Mouse (Mus musculus): Measurements from ENCODE around the gene Mmp15. TPM values are rescaled to one million over a fixed set of nuclear protein-coding genes. Genes with fewer than 3 reads are reported as not detected.
A peak's percentile ranks its signal among the peaks of the same experiment; 100 is the strongest.

The Mmp15 gene
- 10 to 100 TPM; 72.4 to 72.5 TPM for total RNA-seq (2021)

DNA sequence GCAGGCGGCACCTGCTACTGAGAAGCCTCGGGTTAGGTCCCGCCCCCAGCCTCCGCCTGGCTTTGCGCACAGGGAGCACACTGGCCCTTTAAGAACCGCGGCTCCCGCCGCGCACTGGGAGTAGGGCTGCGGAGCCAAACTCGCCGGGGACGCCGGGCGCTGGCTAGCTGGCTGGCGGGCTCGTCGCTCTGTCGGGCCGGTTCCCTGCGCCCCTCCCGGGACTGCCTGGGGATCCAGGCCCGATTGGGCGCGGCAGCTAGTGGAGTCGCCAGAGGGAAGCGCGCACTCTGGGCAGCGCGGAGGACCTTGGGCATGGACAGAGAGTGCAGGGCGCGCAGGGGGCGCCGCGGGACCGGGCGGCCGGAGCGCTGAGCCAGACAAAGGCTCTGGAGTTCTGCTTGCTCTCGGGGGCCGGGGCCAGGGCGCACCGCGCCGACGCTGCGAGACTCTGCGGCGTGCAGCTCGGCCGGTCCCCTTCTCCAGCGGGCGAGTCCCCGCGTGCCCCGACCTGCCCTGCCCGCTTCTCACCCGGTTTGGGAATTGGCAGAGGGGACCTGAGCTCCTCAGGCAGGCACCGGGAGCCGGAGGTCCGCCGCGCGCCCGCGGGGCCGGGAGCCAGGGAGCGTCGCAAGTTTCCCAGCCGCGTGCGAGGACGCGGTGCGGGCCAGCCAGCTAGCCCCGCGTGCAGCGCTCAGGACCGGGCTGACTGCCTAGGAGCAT, at the start of gene Mmp15:
TSS of gene Mmp15 (plus strand) at position 118 of the 720 bp plus-strand sequence.
- intact Hi-C loops (cut with DNase I) = loop anchor here (2.0 to 5.0 kb wide), 3 partner anchors 20 to 76 kb away; no protein-coding TSS in a partner anchor
- peak; percentile 73 for DNase-seq (ENCODE audit: low spot score)

DNA sequence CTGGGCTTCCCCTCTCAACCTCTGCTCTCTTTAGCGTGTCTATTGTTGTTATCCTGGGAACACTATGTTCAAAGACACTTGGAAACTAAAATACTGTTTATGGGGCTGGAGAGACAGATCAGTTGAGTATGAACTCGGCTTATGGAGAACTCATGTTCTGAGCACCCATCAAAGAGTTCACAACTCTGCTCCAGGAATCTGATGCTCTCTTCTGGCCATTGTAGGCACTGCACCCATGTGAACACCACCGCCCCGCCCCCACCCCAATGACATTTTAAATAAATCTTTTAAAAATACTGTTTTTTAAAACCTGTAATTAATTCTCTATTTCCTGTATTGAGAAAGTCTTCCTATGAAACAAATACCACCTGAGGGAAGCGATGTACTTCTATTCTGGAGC, 49.7 kb upstream of the Mmp15 start:
- intact Hi-C loops (cut with DNase I) = loop anchor here (1.0 kb wide), 1 partner anchor 47 kb away; no protein-coding TSS in a partner anchor
- no peak for DNase-seq (ENCODE audit: low spot score)

DNA sequence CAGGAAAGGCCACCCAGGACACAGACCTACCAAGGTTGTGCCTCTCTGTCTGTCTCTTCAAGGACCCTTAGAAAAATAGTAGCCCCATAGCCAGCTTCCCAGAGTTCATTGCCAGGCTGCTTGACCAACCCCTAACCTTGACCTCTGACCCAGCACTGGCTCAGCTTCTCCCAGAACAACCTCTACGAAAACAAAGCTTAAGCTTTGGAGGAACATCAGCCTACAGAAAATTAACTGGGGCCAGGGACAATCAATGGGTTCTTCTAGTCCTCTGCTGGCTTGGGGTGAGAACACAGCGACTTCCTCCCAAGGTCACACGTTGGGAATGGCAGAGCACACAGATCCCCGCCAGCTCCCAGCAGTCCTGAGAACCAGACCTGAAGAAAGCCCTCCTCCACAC, 46.5 kb upstream of the Mmp15 start:
- intact Hi-C loops (cut with DNase I) = no loop called here
- no peak for DNase-seq (ENCODE audit: low spot score)

DNA sequence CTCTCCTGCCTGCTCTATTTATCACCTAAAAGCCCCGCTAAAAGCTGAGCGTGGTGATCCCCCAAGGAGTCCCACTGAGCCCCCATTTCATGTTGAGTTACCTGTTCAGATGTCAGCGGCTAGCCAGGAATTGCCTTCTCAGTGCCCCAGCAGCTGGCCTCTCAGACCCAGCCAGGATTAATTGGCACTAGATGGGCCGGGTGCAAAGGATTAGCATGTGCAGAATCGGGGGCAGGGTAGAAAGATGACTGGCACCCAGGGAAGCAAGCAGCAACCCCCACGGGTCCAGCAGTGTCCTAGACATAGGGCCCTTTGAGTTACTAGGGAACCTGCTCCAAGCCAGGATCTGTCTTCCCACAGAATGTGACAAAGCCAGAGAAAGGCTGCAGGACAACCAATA, 45.6 kb upstream of the Mmp15 start, which contains the start of gene Cngb1:
TSS of gene Cngb1 (minus strand) at position 155 of the 400 bp plus-strand sequence.
- no peak for DNase-seq (ENCODE audit: low spot score)
- intact Hi-C loops (cut with DNase I) = no loop called here

DNA sequence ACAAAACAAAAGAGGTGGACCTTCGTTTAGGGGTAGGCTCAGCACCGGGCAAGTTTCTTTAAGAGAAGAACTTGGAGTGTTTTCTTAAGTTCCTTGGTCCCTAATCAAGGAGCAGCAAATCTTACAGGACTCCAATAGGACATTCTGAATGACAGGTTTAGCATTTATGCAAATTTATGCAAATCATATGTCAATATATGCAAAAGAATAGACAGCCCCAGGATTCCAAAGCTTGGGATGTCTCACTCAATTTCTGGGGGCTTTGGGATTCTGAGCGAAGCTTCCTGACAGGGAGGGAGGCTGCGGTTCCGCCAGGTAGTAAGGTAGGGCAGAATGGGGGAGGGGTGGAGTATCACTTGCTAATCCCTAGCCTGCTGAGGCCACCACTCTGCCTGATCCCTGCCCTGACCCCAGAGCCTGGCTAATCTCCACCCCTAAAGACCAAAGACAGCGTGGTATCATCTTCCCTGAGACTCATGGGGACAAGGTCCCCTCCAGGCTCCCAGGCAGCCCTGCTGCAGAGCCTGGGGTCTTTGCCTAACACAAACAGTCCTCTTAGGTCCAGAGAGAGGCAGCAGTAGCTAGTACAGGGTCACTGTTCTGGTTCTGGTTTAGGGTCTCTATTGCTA, 41.6 kb upstream of the Mmp15 start, which contains the start of gene Tepp:
TSS of gene Tepp (plus strand) at position 225 of the 629 bp plus-strand sequence.
- no peak for DNase-seq (ENCODE audit: low spot score)
- intact Hi-C loops (cut with DNase I) = loop anchor here (10.0 kb wide), 1 partner anchor 366 kb away; no protein-coding TSS in a partner anchor

DNA sequence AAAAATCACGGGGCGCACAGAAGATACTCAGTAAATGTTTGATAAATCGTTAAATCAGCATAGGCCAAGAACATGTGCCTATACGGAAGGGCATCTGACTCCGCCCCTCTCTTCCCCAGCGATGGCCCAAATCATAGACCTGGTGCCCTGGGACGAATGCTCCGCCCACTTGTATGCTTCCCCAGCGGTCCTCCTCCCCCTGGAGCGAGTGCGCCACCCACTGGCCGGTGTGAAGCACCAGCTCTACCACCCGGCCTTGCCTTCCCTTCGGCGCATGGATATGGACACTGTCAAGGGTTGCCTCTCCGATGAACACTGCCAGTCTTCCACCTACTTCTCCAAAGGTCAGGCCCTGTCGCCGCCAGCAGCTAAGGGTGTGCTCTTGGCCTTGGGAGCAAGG, 39.2 kb upstream of the Mmp15 start:
- intact Hi-C loops (cut with DNase I) = loop anchor here (10.0 kb wide), 1 partner anchor 368 kb away; no protein-coding TSS in a partner anchor
- no peak for DNase-seq (ENCODE audit: low spot score)

DNA sequence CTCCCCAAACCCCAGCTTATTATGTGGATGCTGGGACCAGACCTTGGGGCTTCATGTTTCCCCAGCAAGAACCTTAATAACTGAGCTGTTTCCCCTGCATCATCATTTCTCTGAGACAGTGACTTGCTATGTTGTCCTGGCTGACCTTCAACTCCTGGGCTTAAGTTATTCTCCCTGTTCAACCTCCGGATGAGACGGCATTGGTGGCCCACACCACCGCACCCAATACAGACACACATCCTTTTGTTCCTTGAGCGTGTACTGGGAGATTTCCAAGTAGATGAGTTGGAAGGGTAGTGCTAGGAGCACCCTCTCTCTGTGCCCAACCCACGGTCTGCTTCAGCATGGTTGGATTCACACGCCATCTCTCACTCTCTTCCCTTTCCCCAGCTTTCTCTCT, 38.2 kb upstream of the Mmp15 start:
- intact Hi-C loops (cut with DNase I) = loop anchor here (10.0 kb wide), 1 partner anchor 369 kb away; no protein-coding TSS in a partner anchor
- DNase-seq (ENCODE audit: low spot score) = no peak

DNA sequence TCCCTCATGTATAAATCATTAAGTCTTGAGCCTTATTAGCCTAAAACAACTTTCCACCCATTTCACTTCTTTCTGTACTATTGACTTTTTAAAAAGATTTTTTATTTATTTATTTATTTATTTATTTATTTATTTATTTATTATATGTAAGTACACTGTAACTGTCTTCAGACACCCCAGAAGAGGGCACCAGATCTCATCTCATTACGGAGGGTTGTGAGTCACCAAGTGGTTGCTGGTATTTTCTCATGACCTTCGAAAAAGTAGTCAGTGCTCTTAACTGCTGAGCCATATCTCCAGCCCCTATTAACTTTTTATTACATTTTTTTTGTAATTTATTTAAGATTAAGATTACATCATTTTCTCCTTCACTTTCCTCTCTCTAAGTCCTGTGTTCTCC, 37.4 kb upstream of the Mmp15 start:
- DNase-seq (ENCODE audit: low spot score) = no peak
- intact Hi-C loops (cut with DNase I) = loop anchor here (10.0 kb wide), 1 partner anchor 370 kb away; no protein-coding TSS in a partner anchor

DNA sequence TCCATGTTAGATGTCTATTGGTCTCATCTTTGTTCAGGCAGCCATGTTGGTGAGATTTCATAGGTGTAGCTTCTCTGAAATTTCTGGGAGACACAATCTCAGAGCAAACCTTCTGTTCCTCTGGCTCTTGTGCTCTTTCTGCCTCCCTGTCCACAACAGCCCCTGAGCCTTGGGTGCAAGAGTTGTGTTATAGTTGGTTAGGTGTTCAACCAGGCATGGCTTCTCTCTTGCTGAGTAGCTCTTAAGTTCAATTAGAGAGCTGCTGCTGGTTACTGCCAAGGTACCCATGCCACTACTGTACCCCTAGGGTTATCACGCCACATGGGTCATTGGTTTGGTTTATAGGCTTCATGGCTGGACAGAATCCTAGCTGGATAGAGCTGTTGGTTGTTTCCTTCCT, 36.7 kb upstream of the Mmp15 start:
- no peak for DNase-seq (ENCODE audit: low spot score)

DNA sequence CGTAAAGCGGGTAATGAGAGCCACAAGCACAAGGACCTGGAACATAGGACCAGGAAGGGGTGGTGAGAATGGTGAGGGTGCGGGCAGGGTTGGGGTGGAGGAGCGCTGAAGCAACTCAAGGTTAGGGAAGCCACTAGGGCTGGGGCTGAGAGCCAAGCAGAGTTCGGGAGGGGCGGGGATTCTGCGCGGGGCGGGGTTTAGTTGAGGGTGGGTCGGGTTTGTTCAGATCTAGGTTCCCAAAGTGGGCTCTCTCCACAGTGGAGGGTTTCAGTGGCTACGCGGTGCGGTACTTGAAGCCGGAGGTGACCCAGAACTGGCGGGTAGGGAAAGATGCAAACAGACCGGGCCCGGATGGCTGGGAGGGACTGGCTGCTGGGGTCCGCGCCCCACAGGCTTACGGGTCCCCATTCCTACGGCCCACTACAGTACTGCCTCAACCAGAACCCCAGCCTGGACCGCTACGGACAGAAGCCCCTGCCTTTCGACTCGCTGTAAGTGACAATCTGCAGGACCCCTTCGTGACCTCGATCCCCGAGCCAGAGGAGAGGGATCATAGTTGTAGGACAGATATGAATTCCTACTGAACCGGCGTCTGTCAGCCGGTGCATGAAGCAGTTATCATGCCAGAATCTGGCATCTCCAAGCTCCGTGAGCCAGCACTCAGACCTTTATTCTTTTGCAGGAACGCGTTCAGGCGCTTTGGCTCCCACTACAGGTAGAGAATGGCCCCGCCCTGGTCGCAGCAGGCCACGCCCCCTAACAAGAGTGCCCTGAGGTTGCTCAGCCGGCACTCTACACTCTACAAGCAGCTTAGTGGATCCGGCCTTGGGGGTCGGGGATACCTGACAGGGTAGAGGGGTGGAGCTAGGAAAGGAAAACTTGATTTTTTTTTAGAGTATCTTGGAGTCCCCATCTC, 31.6 kb upstream of the Mmp15 start:
- intact Hi-C loops (cut with DNase I) = no loop called here
- DNase-seq (ENCODE audit: low spot score) = no peak

More for the DNA sequence above, 36.7 kb upstream of the Mmp15 start:
- intact Hi-C loops (cut with DNase I) = loop anchor here (10.0 kb wide), 1 partner anchor 371 kb away; no protein-coding TSS in a partner anchor

DNA sequence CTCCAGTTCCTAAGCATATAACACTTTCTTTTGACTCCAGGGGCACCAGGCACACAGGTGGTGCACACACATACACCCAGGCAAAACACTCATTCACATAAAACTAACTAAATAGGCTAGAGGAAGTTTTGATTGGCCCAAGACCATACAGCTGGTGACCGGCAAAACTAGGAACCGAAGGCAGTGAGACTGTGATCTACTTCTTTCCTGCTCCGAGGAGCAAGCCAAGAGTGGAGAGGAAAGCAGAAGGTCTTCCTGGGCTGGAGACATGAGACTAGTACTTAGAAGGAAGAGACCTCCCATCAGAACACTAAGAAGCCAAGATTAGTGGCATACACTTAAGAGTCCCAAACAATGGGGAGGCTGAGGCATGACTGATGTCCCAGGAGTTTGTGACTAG, 28.9 kb upstream of the Mmp15 start:
- intact Hi-C loops (cut with DNase I) = no loop called here
- no peak for DNase-seq (ENCODE audit: low spot score)

DNA sequence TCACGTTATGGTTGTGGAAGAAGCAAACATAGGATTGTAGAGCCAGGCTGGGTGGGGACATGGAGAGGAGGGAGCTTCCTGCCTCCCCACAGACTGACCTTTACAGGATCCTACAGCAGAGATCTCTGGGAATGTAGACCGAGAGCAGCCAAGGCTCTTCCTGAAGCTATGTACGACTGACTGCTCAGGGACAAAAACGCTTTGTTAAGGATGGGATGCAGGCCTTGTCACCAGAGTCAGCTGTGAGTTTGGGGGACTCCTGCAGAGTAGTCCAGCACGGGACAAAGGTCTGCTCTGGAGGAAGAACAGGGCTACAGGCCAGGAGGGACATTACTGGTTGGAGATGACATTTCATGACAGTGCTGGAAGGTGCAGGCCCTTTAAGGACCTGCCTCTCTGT, 27.4 kb upstream of the Mmp15 start:
- intact Hi-C loops (cut with DNase I) = no loop called here
- no peak for DNase-seq (ENCODE audit: low spot score)

DNA sequence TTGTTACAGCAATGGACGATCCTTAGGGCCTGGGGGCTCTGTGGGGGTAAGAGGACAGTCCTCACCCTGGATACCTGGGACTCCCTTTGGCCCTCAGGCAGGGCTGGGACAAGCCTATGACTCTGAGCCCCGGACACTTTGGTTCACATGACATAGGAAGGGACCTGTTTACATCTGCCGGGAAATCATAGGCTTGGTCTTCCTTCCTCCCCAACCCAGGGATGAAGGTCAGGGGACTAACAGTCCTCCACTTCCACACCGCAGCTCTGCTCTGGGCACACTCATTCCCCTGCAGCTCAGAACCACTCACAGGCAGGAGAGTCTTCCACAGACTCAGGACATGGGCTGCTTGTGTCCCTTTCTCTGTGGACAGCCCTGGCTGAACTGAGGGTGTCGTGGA, 25.2 kb upstream of the Mmp15 start:
- intact Hi-C loops (cut with DNase I) = no loop called here

DNA sequence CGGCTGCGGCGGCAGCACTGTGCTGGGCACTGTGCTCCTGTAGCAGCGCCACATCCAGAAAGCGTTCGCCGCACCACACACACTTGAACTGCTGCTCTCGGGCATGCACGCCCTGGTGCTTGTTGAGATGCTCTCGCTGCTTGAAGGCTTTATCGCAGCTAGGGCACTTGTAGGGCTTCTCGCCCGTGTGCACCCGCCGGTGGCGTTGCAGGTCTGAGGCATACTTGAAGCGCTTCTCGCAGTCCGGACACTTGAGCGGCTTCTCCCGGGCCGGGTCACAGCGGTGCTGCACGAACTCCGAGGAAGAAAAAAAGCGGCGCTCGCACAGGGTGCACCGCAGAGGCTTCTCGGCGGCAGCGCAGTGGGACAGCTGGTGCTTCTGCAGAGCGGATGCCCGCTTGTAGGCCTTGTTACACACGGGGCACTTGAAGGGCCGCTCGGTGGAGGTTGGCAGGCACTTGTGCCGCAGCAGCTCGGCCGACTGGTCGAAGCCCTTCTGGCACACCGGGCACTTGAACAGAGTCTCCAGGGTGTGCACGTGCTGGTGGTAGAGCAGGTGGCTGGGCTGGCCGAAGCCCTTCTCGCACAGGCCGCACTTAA, 24.1 kb upstream of the Mmp15 start:
- intact Hi-C loops (cut with DNase I) = no loop called here
- no peak for DNase-seq (ENCODE audit: low spot score)

More for the DNA sequence above, 25.2 kb upstream of the Mmp15 start:
- no peak for DNase-seq (ENCODE audit: low spot score)

DNA sequence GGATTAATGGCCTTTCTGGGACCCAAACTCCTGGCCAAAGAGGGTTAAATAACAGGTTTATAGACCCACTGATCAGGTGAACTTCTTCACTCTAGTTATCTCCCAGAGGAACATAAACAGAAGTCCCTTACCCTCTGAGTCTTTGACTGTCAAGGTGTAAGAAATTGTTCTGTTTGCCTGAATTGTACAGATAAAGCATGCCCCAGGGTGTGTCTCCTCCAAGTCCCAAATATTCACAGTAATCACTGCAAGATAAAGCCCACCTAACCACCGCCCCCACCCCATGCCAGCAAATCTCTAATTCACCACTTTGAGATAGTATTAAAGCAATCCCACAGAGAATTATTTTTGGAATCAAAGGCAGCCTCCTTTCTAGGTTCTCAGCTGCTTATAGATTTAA, 21.7 kb upstream of the Mmp15 start:
- DNase-seq (ENCODE audit: low spot score) = no peak
- intact Hi-C loops (cut with DNase I) = loop anchor here (2.0 kb wide), 1 partner anchor 36 kb away; no protein-coding TSS in a partner anchor

DNA sequence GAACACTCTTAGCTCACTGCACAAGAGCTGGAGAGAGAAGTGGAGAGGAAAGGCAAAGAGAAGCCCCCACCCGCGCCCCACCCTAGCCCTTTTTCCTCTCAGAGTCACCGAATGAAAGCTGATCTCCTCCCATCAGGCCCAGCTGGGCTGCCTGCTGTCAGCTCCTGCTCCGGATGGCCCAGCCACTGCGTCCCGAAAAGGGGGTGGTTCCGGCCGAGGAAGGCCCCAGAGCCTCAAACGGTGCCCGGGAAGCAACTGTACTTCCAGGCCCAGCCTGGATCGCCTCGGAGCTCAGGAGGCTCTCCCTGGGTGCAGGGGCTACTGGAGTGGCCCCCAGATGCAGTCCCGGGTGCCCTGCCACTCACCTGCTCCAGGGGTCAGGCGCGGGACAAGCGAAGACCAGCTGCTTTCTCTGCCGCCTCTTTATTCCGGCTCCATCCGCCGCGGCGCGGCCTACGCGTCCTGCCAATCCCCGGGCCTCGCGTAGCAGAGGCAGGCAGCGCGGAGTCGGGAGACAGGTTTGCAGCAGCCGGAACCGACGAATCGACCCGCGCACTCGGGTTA, 20.8 kb upstream of the Mmp15 start:
- DNase-seq (ENCODE audit: low spot score) = no peak
- intact Hi-C loops (cut with DNase I) = loop anchor here (1.0 to 2.0 kb wide), 2 partner anchors 36 to 77 kb away; no protein-coding TSS in a partner anchor

DNA sequence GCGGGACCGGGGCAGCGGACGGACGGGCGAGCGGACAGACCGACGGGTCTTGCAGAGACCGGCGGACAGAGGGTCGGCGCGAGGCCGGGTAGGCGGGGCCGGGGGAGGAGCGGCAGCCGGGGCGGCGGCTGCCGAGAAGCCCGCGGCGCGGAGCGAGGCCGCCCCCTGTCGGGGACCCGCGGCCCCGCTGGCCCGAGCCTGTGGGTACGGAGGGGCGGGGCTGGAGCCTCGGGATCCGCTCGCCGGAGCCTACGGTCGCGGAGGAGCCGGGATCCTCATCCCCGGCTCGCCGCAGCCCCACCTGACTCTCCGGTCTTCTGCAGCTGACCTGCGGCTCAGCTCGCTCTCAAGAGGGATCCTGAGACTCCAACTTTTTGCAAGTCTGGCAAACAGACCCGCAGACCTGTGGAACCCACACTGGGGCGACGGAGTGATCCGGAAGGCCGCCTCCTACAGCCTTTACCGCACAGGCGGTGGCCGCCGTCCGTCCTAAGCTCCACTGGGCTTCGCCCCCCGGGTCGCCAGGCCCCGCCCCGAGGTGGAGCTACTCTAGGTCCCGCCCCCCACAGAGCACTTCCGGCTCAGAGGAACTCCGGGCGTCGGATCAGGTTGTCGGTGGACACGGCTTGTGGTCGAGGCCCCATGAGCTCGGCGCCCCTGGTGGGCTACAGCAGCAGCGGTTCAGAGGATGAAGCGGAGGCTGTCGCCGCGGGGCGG, 20.2 kb upstream of the Mmp15 start, which contains the start of the genes Zfp319 and Usb1:
TSS of gene Zfp319 (minus strand) at position 231 of the 717 bp plus-strand sequence.
TSS of gene Usb1 (plus strand) at position 565 of the 717 bp plus-strand sequence.
- intact Hi-C loops (cut with DNase I) = loop anchor here (1.0 to 2.0 kb wide), 2 partner anchors 37 to 78 kb away; no protein-coding TSS in a partner anchor
- DNase-seq (ENCODE audit: low spot score) = peak; percentile 92

Measured in heart, postnatal 25 days (tissue).